Mouse (Mus musculus): Measurements from ENCODE around the gene Ccdc110.

GRCm38 (mm10) chr8:45920392-45920791 is 14.0 kb upstream of the Ccdc110 start:
- TF ChIP-seq CTCF (IDR thresholded peaks at IDR 0.05; ENCODE audit: borderline replicate concordance, insufficient read depth, low read depth, low read length) (no peak), POLR2A (IDR thresholded peaks at IDR 0.05; ENCODE audit: borderline replicate concordance, insufficient read depth, low read length) (no peak)
